Mouse (Mus musculus) neural tube, embryonic 15.5 days (tissue): ENCODE measurements around the gene Zmynd15. TPM values are rescaled to one million over a fixed set of nuclear protein-coding genes. Genes with fewer than 3 reads are reported as not detected.
"Not testable (repeated sequence)": the region's sequence is repeated elsewhere in the genome, so short reads cannot be mapped to it uniquely, and the experiment has no call there.

Source experiments
- ATAC-seq: fragments of 200-750 bp; cut with Nextera tagmentation; 2 replicates; pipeline ENCODE4 v1.8.0; 2017; ENCODE audit warnings: mild to moderate bottlenecking, moderate TSS enrichment, moderate library complexity; ENCODE audit not compliant: low FRiP score
- H3K27ac ChIP-seq: fragments of 300-500 bp; sonication (generic); replicated peaks from 2 replicates; pipeline ENCODE4 v1.5.1; 2015; ENCODE audit warnings: mild to moderate bottlenecking, inconsistent platforms
- H3K27me3 ChIP-seq: fragments of 300-500 bp; sonication (generic); replicated peaks from 2 replicates; pipeline ENCODE4 v1.6.1; 2015; ENCODE audit warnings: inconsistent platforms
- H3K36me3 ChIP-seq: fragments of 300-500 bp; sonication (generic); 2 replicates; pipeline ENCODE4 v1.6.1; 2015; ENCODE audit warnings: inconsistent platforms
- H3K4me1 ChIP-seq: fragments of 300-500 bp; sonication (generic); 2 replicates; pipeline ENCODE4 v1.6.1; 2015; ENCODE audit warnings: inconsistent platforms
- H3K4me2 ChIP-seq: fragments of 300-500 bp; sonication (generic); 2 replicates; pipeline ENCODE4 v1.6.1; 2015; ENCODE audit warnings: inconsistent platforms, mild to moderate bottlenecking, moderate library complexity
- H3K4me3 ChIP-seq: fragments of 300-500 bp; sonication (generic); replicated peaks from 2 replicates; pipeline ENCODE4 v1.5.1; 2015; ENCODE audit warnings: mild to moderate bottlenecking, inconsistent platforms
- H3K9ac ChIP-seq: fragments of 300-500 bp; sonication (generic); replicated peaks from 2 replicates; pipeline ENCODE4 v1.6.1; 2015; ENCODE audit warnings: mild to moderate bottlenecking, inconsistent platforms
- H3K9me3 ChIP-seq: fragments of 300-500 bp; sonication (generic); replicated peaks from 2 replicates; pipeline ENCODE4 v1.6.1; 2016; ENCODE audit warnings: inconsistent platforms
- WGBS: fragments of 180-500 bp; shearing (Covaris S2); methylation state at CpG from one replicate; pipeline ENCODE4 v1.1.7; 2015; ENCODE audit warnings: mixed read lengths; 5-methylcytosine and 5-hydroxymethylcytosine counted together
- polyA plus RNA-seq: library from polyadenylated mRNA; unstranded; fragments of >200 nt; fragmentation: Nextera tagmentation; extraction: Ambion mirVana; gene quantifications from 2 replicates; pipeline ENCODE4 v1.2.1, GENCODE M21; 2015

Gene Zmynd15
- polyA plus RNA-seq, 1 experiment from 2014 or later: 1.0 TPM

GRCm38 (mm10) chr11:70450926-70451325, 8.3 kb upstream of the Zmynd15 start:
- WGBS: 85% methylated on average over 2 of the region's 2 CpGs
- H3K27me3 ChIP-seq: no peaks in the 10 kb centered on the region
- no peak overlapping the region for H3K4me3 ChIP-seq
- H3K4me2 ChIP-seq: peak overlapping the region; percentile 68
- H3K9ac ChIP-seq: no peak overlapping the region
- ATAC-seq: no peak
- H3K9me3 ChIP-seq: no peaks in the 10 kb centered on the region
- H3K27ac ChIP-seq: no peak overlapping the region
- peaks cover 5% of the 10 kb centered on the region; the same call in 1 of the 2 replicates for H3K36me3 ChIP-seq
- peaks cover 26% of the 10 kb centered on the region for H3K4me1 ChIP-seq

GRCm38 (mm10) chr11:70451797-70452498, 7.3 kb upstream of the Zmynd15 start, which contains the start of gene Med11:
TSS of gene Med11 (plus strand) at chr11:70451919.
- Histone ChIP-seq H3K9me3 (no peaks in the 10 kb centered on the region), H3K9ac (peak within 1 kb of the TSS; percentile 86), H3K4me2 (peak within 1 kb of the TSS; percentile 68), H3K36me3 (peaks cover 5% of the 10 kb centered on the region; the same call in 1 of the 2 replicates), H3K4me1 (peaks cover 26% of the 10 kb centered on the region), H3K4me3 (peak within 1 kb of the TSS; percentile 73), H3K27me3 (no peaks in the 10 kb centered on the region), H3K27ac (peak within 1 kb of the TSS; percentile 98)
- under 1% methylated on average over 45 of the region's 46 CpGs for WGBS
- ATAC-seq: peak; percentile 96

- H3K36me3 ChIP-seq: peaks cover 5% of the 10 kb centered on the region; the same call in 1 of the 2 replicates
- no peaks in the 10 kb centered on the region for H3K9me3 ChIP-seq
- peaks cover 5% of the 10 kb centered on the region for H3K27me3 ChIP-seq
- ATAC-seq: no peak
- no peak overlapping the region for H3K27ac ChIP-seq
- H3K4me2 ChIP-seq: peak overlapping the region; percentile 68
- peak overlapping the region; percentile 73; the same call in 1 of the 2 replicates for H3K4me3 ChIP-seq
- H3K9ac ChIP-seq: no peak overlapping the region
- peaks cover 26% of the 10 kb centered on the region for H3K4me1 ChIP-seq
- 91% methylated on average over 9 of the region's 9 CpGs for WGBS
Observed at GRCm38 (mm10) chr11:70453261-70454044, 5.8 kb upstream of the Zmynd15 start.

GRCm38 (mm10) chr11:70459601-70460101, 418 bp downstream of the Zmynd15 start, which contains the start of gene Cxcl16:
TSS of gene Cxcl16 (minus strand) at chr11:70459984.
- Histone ChIP-seq H3K27ac (no peak within 1 kb of the TSS), H3K9ac (peak within 1 kb of the TSS; percentile 51), H3K27me3 (peaks cover 46% of the 10 kb centered on the region), H3K4me3 (peak within 1 kb of the TSS; percentile 43), H3K4me2 (peak within 1 kb of the TSS; percentile 81), H3K9me3 (no peaks in the 10 kb centered on the region), H3K36me3 (0 out of 2 replicates have a peak, but pooled peaks cover 5% of the 10 kb centered on the region), H3K4me1 (peaks cover 11% of the 10 kb centered on the region)
- no peak for ATAC-seq
- WGBS: 4% methylated on average over 30 of the region's 30 CpGs

- Histone ChIP-seq H3K36me3 (no peaks in the 10 kb centered on the region), H3K27ac (no peak overlapping the region), H3K9me3 (no peaks in the 10 kb centered on the region), H3K4me2 (no peak overlapping the region), H3K4me1 (peaks cover 17% of the 10 kb centered on the region), H3K9ac (no peak overlapping the region), H3K4me3 (no peak overlapping the region), H3K27me3 (peaks cover 54% of the 10 kb centered on the region)
- ATAC-seq: no peak
- 84% methylated on average over 5 of the region's 5 CpGs for WGBS
Observed at GRCm38 (mm10) chr11:70463970-70464369, 4.7 kb downstream of the Zmynd15 start.

- Histone ChIP-seq H3K27ac (no peak overlapping the region), H3K27me3 (peaks cover 43% of the 10 kb centered on the region), H3K9ac (peak overlapping the region; percentile 17; the same call in 1 of the 2 replicates), H3K4me3 (no peak overlapping the region), H3K4me1 (peaks cover 10% of the 10 kb centered on the region), H3K9me3 (no peaks in the 10 kb centered on the region), H3K36me3 (no peaks in the 10 kb centered on the region), H3K4me2 (peak overlapping the region; percentile 49)
- ATAC-seq: no peak
- WGBS: 26% methylated on average over 16 of the region's 16 CpGs
Observed at GRCm38 (mm10) chr11:70465211-70465610, 6.0 kb downstream of the Zmynd15 start.

GRCm38 (mm10) chr11:70465824-70466223, 6.6 kb downstream of the Zmynd15 start:
- Histone ChIP-seq H3K36me3 (no peaks in the 10 kb centered on the region), H3K27ac (no peak overlapping the region), H3K4me3 (peak overlapping the region; percentile 21), H3K9ac (no peak overlapping the region), H3K27me3 (peaks cover 36% of the 10 kb centered on the region), H3K4me2 (peak overlapping the region; percentile 49), H3K9me3 (no peaks in the 10 kb centered on the region), H3K4me1 (peaks cover 10% of the 10 kb centered on the region)
- no peak for ATAC-seq
- WGBS: 18% methylated on average over 23 of the region's 23 CpGs

GRCm38 (mm10) chr11:70467902-70468619, 8.8 kb downstream of the Zmynd15 start:
- no peak overlapping the region for H3K4me3 ChIP-seq
- 82% methylated on average over 5 of the region's 5 CpGs for WGBS

GRCm38 (mm10) chr11:70469764-70470163, 10.5 kb downstream of the Zmynd15 start:
- Histone ChIP-seq H3K27ac (no peak overlapping the region), H3K27me3 (peaks cover 17% of the 10 kb centered on the region), H3K4me1 (peaks cover 10% of the 10 kb centered on the region), H3K9ac (no peak overlapping the region), H3K36me3 (no peaks in the 10 kb centered on the region), H3K4me2 (no peak overlapping the region), H3K9me3 (no peaks in the 10 kb centered on the region), H3K4me3 (no peak overlapping the region)
- ATAC-seq: no peak
- WGBS: 90% methylated on average over 3 of the region's 3 CpGs

More at GRCm38 (mm10) chr11:70467902-70468619, 8.8 kb downstream of the Zmynd15 start:
- Histone ChIP-seq H3K36me3 (no peaks in the 10 kb centered on the region), H3K27ac (no peak overlapping the region), H3K4me2 (no peak overlapping the region), H3K9ac (no peak overlapping the region), H3K9me3 (no peaks in the 10 kb centered on the region), H3K4me1 (peaks cover 10% of the 10 kb centered on the region), H3K27me3 (peaks cover 30% of the 10 kb centered on the region)
- no peak for ATAC-seq

GRCm38 (mm10) chr11:70472716-70473115, 13.5 kb downstream of the Zmynd15 start:
- Histone ChIP-seq H3K4me2 (no peak overlapping the region), H3K9me3 (no peaks in the 10 kb centered on the region), H3K27ac (no peak overlapping the region), H3K4me3 (no peak overlapping the region), H3K9ac (no peak overlapping the region), H3K27me3 (no peaks in the 10 kb centered on the region), H3K36me3 (no peaks in the 10 kb centered on the region), H3K4me1 (no peaks in the 10 kb centered on the region)
- no peak for ATAC-seq

GRCm38 (mm10) chr11:70473291-70473690, 14.1 kb downstream of the Zmynd15 start:
- H3K9ac ChIP-seq, ATAC-seq, H3K27me3 ChIP-seq, H3K4me3 ChIP-seq, H3K9me3 ChIP-seq, H3K4me1 ChIP-seq, H3K4me2 ChIP-seq, H3K27ac ChIP-seq, H3K36me3 ChIP-seq: not testable (repeated sequence)
- 93% methylated on average over 5 of the region's 5 CpGs for WGBS
